Mouse (Mus musculus) CH12F3 (cell line): Measurements from ENCODE around the gene Ankrd27.
"Not testable (repeated sequence)": the region's sequence is repeated elsewhere in the genome, so short reads cannot be mapped to it uniquely, and the experiment has no call there.

ENCODE experiments used
- in situ Hi-C: fragments of 300-500 bp; cut with MboI; formaldehyde crosslinking; loops from 2 replicates; pipeline ENCODE4 v1.14.3; 2020; ENCODE audit warnings: low sequenced_read_pairs

Gene Ankrd27

GRCm38 (mm10) chr7:35586055-35586905 lies at the start of gene Ankrd27:
Ankrd27 (plus strand) TSS chr7:35586244.
- in situ Hi-C loops: no loop called here

GRCm38 (mm10) chr7:35537562-35537961 lies 48.5 kb upstream of the Ankrd27 start, which contains the start of gene Tdrd12:
Tdrd12 (minus strand) TSS chr7:35537745.
- in situ Hi-C loops: no loop called here

GRCm38 (mm10) chr7:35545881-35546280 lies 40.2 kb upstream of the Ankrd27 start:
- in situ Hi-C loops: no loop called here

GRCm38 (mm10) chr7:35553751-35554604 lies 32.1 kb upstream of the Ankrd27 start:
- in situ Hi-C loops: no loop called here

- in situ Hi-C loops: no loop called here
Observed at GRCm38 (mm10) chr7:35554605-35555175, 31.4 kb upstream of the Ankrd27 start.

- in situ Hi-C loops: no loop called here
Observed at GRCm38 (mm10) chr7:35555224-35556204, 30.5 kb upstream of the Ankrd27 start.

- in situ Hi-C loops: no loop called here
Observed at GRCm38 (mm10) chr7:35556205-35556603, 29.8 kb upstream of the Ankrd27 start, which contains the start of gene Nudt19. Nudt19 (minus strand) TSS chr7:35556304.

- in situ Hi-C loops: no loop called here
Observed at GRCm38 (mm10) chr7:35556905-35557304, 29.1 kb upstream of the Ankrd27 start.

GRCm38 (mm10) chr7:35557577-35557976 lies 28.5 kb upstream of the Ankrd27 start:
- in situ Hi-C loops: no loop called here

GRCm38 (mm10) chr7:35558681-35559080 lies 27.4 kb upstream of the Ankrd27 start:
- in situ Hi-C loops: no loop called here

GRCm38 (mm10) chr7:35559838-35560237 lies 26.2 kb upstream of the Ankrd27 start:
- in situ Hi-C loops: no loop called here

GRCm38 (mm10) chr7:35563071-35563470 lies 23.0 kb upstream of the Ankrd27 start:
- in situ Hi-C loops: no loop called here

- in situ Hi-C loops: no loop called here
Observed at GRCm38 (mm10) chr7:35564067-35564865, 21.8 kb upstream of the Ankrd27 start.

- in situ Hi-C loops: not testable (repeated sequence)
Observed at GRCm38 (mm10) chr7:35564872-35565271, 21.2 kb upstream of the Ankrd27 start.

GRCm38 (mm10) chr7:35565965-35566364 lies 20.1 kb upstream of the Ankrd27 start:
- in situ Hi-C loops: not testable (repeated sequence)

- in situ Hi-C loops: not testable (repeated sequence)
Observed at GRCm38 (mm10) chr7:35569724-35570123, 16.3 kb upstream of the Ankrd27 start.

GRCm38 (mm10) chr7:35570883-35571282 lies 15.2 kb upstream of the Ankrd27 start:
- in situ Hi-C loops: not testable (repeated sequence)

- in situ Hi-C loops: no loop called here
Observed at GRCm38 (mm10) chr7:35579849-35580248, 6.2 kb upstream of the Ankrd27 start.

- in situ Hi-C loops: no loop called here
Observed at GRCm38 (mm10) chr7:35582719-35583118, 3.3 kb upstream of the Ankrd27 start.
